Mouse (Mus musculus): ENCODE measurements around the gene Nectin1.
A peak's percentile ranks its signal among the peaks of the same experiment; 100 is the strongest.

Gene Nectin1

GRCm38 (mm10) chr9:43743647-43744137 lies at the start of gene Nectin1:
Gene Nectin1 (plus strand): TSS chr9:43743984.
- DNase-seq (ENCODE audit: low spot score): peak; percentile 88

GRCm38 (mm10) chr9:43698080-43698712 lies 45.6 kb upstream of the Nectin1 start:
- no peak for DNase-seq (ENCODE audit: low spot score)

- DNase-seq (ENCODE audit: low spot score): no peak
These were observed 44.9 kb upstream of the Nectin1 start for GRCm38 (mm10) chr9:43698841-43699240.

GRCm38 (mm10) chr9:43699417-43700225 lies 44.2 kb upstream of the Nectin1 start:
- DNase-seq (ENCODE audit: low spot score): peak; percentile 79

DNA sequence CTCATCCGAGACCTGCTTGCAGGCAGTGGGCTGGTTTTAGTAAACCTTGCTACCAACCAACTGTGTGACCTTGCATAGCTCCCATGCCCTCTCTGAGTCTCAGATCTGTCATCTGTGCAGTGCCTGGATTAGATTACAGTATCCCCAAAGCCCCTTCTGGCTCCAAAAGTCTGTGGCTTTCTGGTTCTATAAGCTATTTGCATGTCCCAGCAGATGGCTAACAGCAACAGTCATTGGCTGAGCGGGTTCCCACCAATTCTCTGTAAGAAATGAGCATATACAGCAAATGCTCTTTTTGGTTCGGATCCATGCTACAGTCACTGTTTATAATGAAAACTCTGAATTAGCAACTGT lies 43.6 kb upstream of the Nectin1 start:
- no peak for DNase-seq (ENCODE audit: low spot score)

DNA sequence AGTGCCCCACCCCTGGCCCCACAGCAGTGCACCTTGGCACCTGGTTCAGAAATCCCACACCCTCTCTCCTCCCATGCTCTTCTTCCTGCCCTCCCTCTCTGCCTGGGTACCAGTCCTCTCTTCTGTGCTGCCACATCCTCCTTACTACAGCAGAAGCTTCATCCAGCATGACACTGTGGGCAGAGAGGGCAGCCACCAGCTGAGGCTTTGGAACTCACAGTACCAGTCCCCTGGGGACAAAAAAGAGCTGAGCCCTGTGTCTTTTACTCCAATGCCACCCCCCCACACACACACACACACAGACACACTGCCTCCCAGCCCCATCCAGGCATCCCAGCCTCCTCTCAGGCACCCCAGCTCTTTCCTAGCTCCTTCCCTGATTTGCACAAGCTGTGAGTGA lies 42.0 kb upstream of the Nectin1 start:
- no peak for DNase-seq (ENCODE audit: low spot score)

DNA sequence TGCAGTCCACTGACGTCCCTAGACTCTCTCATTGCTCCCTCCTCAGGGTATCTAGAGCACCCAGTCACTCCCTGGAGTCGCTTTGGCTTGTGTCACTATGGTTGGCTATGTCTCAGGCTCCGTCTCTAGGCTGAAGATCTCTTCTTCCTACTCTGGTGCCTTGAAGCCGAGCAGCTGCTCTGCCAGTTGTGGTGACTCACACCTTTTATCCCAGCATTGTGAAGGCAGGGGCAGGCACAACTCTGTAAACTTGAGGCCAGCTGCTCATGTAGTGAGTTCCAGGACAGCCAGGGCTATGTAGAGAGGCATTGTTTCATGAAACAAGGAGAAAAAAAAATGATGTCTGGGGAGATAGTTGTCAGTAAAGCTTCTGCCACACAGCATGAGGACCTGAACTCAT lies 36.2 kb upstream of the Nectin1 start:
- DNase-seq (ENCODE audit: low spot score): no peak

DNA sequence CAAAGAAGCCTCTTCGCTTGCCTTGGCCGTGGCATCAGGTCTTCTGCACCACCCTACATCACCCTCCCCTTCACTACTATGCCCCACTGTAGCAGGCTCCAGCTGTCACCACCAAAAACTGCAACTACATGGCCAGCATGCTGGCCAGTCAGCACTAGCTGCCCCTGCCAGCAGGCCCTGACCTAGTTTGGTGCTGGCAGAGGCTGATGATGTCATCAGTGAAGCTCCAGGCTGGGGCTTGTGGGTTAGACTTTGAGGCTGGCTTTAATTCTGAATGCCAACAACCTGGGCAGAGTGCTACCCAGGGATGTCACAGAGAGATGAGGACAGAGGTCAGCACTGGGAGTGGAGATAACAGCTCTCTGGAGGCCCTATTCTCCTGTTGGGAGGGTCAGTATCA lies 35.1 kb upstream of the Nectin1 start:
- peak; percentile 49 for DNase-seq (ENCODE audit: low spot score)

DNA sequence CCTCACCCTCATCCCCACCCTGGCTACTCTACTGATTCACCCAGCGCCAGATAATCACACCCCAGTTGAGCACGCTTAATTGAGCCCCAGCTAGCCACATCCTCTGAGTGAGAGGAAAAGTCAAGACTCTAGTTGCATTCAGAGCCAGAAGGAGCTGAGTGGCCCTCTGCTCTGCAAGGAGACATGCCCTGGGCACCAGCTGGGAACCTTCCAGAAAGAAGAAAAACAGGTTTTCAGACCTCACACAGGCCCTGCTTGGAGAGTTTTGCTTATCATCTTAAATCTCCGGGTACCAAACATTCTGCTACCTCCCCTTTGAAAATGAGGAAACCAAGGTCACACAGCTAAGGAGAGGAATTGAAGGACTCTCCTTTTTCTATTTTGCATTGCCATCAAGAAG lies 30.4 kb upstream of the Nectin1 start:
- no peak for DNase-seq (ENCODE audit: low spot score)

GRCm38 (mm10) chr9:43719407-43719839 lies 24.4 kb upstream of the Nectin1 start:
- DNase-seq (ENCODE audit: low spot score): no peak

DNA sequence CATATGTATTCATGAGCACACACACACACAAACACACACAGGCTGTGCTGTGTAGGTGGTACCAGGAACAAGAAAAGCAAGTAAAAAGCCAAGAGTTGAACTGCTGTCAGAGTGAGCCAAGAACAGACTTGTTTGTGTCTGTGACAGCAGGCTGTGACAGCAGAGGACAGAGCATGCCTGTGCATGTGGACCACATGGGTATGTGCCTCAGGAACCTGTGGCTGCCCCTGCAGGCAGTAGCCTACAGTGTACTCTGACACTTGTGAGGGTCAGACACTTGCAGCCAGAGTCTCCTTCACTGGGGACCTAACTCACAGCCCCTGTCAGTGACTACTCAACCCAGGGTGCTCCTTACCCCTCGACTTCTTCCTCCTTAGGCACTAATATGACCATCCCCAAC lies 23.7 kb upstream of the Nectin1 start:
- no peak for DNase-seq (ENCODE audit: low spot score)

GRCm38 (mm10) chr9:43724093-43724492 lies 19.7 kb upstream of the Nectin1 start:
- no peak for DNase-seq (ENCODE audit: low spot score)

DNA sequence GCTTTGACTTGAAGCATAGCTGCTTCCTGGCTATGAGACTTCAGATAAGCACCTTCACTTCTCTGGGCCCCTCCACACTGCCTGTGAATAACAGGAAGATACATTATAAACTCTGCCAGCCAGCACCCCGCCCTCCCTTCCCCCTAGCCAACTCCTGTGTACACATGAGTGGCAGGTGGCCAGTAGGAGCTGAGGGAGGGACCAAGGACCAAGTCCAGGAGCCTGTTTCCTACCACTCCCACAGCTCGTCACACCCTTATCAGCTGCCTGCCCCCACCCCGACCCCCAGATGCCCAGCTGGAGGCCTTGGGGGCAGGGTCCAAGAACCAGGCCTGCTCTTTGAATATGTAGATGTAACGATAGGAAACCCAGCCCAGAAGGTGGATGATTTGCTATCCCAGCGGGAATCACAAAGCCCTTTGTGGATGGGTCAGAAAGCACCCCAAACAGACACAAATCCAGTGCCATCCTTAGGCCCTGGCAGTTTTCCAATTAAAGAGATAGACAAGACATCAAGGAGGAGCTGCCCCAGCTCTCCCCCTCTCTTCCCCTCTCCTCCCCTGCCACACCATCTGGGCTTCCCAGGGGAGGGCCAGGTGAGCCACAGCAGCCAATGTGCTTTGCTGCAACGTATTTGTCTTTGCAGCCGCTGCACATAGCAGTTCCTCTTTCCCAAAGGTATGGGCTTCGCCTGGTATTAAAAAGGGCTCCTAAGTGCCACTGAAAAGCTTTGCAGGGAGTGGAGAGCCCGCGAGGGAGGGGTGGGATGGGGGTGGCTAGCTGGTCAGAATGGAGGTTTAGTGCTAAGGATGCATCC lies 14.1 kb upstream of the Nectin1 start:
- DNase-seq (ENCODE audit: low spot score): peak; percentile 39

DNA sequence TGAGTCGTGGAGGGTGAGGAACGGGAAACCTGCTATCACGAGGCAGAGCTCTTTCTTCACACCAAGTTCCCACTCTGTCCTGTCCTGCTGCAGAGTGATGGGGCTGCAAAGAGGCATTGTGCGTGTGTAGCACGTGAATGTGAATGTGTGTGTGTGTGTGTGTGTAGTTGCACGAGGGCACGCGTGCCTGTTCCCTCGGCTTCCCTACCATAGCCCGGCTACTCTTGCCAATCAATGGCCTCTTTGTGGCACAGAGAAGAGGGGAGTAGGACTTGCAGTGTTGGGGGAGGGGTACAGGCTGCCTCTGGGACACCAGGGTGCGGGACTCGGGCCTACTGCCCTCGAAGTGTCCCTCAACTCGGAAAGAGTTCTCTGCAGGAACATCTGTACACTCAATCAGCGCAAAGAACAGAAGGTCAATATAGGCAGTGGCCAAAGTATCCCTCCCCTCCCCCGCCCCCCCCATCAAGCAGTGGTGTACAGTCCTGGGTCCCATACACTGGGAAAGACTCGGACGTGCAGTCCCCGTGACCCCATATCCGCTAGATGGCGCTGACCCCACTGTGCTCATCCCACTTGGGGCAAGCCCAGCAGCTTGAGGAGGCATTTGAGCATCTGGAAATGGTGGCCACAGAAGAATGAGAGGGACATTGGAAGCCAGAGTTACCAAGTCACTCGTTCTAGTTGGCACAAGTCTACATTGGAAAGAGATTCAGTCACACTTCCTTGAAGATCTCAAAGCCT lies 13.3 kb upstream of the Nectin1 start:
- peak; percentile 67 for DNase-seq (ENCODE audit: low spot score)

DNA sequence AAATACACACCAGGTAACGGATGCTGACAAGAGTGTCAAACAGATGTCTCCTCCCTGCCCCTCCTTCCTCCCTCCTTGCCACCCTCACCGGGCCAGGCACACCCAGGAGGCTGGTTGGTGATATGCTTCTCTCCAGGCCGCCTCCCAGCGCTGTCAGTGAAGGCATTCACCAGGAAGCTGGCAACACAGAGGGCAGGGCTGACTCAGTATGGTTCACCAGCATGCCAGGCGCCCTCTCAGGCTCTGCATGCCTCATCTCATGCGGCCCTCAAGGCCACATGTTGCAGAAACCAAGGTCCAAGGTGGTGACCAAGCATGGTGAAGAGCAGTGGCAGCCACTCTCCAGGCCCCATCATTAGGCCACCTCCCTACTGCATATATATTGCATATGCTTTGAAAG lies 11.9 kb upstream of the Nectin1 start:
- DNase-seq (ENCODE audit: low spot score): peak; percentile 16

DNA sequence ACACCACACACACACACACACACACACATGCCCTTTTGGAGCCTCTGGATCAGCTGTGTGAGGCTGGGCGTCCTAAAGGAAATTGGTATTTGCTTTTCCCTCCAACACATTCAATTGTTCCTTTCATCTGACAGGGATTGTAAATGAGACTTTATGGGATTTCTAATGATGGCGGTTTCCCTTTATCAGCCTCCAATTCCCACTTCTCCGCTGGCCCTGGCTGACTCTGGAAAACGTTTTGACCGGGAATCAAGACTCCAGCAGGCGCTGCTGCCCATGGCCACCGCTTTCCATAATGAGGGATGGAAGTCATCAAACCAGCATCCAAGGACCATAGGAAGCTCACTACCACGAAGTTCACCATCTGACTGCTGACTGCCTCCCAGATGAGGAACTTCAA lies 11.1 kb upstream of the Nectin1 start:
- DNase-seq (ENCODE audit: low spot score): no peak

DNA sequence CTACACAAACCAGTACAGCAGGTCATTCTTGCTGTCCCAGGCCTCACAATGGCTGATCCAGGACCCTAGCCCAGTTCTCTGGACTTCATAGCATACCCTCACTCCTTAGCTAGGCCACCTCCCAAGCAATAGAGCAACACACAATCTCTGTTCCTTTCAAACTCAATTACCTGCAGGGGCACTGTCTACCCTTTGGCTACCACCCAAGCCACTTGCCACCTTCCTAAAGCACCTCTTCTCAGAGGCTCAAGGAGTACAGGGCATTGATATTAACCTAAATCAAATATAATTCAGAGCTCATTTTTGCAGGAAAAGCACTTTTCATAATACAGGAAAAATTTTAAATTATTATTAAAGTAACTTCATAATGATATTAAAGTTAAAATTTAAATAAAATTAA lies 8.8 kb upstream of the Nectin1 start:
- DNase-seq (ENCODE audit: low spot score): no peak

DNA sequence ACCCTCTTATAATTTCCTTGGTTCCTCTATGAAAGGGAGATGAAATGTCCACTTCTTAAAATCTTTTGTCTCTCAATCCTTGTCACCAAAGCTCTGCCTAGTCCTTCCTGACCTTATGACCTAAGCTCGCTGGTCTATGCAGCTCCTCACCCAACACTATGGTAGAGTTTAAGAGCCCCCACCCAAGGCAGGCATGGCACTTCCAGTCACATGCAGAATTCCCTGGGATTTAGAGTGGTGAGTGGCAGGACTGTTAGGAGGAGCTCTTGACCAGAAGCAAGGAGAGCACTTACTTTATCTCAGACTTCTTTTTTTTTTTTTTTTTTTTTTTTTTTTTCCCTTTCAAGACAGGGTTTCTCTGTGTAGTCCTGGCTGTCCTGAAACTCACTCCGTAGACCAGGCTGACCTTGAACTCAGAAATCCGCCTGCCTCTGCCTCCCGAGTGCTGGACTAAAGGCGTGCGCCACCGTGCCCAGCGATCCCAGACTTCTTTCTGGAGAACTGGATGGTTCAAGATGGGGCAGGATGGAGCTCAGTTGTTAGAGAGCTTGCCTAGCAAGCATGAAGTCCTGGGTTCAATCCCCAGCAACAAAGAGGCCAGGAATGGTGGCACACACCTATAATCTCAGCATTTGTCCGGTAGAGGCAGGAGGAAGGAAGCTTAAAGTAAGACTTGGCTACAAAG lies 7.6 kb upstream of the Nectin1 start:
- no peak for DNase-seq (ENCODE audit: low spot score)

DNA sequence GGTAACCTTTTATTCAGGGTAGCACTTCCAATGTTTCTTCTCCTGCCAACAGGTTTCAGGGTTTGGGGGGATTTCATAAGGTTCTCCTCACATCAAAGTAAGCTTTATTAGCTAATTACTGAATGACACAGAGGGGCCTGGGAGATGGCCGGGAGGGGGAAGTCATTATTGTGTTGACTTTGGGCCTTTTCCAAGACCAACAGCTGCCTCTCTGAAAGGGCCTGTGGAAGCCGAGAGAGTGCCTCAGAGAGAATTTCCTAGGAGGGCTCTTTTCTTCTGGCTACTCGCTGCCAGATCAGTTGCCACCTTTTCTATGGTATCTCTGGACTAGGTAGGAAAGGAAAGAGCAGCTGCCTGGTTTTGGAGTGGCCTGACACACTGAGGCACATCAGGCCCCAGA lies 6.5 kb upstream of the Nectin1 start:
- peak; percentile 57 for DNase-seq (ENCODE audit: low spot score)

- peak; percentile 49 for DNase-seq (ENCODE audit: low spot score)
These were observed 5.9 kb upstream of the Nectin1 start for GRCm38 (mm10) chr9:43737871-43738292.

GRCm38 (mm10) chr9:43738480-43739084 lies 5.2 kb upstream of the Nectin1 start:
- no peak for DNase-seq (ENCODE audit: low spot score)
